Mouse (Mus musculus) megakaryocyte, embryonic 14.5 days (primary cell): Measurements from ENCODE around the gene Ndufs2.

Experiments
- FLI1 ChIP-seq: IDR thresholded peaks from 2 replicates; pipeline ENCODE4 v1.6.1; 2012; ENCODE audit warnings: low read length, inconsistent platforms, mixed read lengths
- GATA1 ChIP-seq: IDR thresholded peaks from 3 replicates; pipeline ENCODE4 v1.6.1; 2012; ENCODE audit warnings: mixed read lengths, low read length, inconsistent platforms, borderline replicate concordance

DNA sequence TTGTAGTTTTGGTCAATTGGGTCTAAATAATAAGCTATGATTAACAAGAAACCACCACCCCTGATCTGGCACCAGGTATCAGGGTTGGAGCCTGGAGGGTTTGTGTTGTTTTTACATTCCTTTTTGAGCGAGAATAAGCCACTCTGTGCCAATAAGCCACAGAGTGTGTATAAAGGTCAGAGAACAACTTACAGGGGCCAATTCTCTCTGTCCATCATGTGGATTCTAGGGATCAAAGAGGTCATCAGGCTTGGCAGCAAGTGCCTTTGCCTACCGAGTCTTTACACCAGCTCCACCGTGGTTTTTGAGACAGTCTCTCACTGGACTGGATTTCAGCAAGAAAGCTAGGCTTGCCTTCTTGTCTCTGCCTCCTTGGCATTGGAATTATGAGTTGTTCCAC is 38.3 kb downstream of the Ndufs2 start:
- TF ChIP-seq GATA1 (no peak), FLI1 (no peak)
